Mouse (Mus musculus): Measurements from ENCODE around the gene Scn2a.

Gene Scn2a

DNA sequence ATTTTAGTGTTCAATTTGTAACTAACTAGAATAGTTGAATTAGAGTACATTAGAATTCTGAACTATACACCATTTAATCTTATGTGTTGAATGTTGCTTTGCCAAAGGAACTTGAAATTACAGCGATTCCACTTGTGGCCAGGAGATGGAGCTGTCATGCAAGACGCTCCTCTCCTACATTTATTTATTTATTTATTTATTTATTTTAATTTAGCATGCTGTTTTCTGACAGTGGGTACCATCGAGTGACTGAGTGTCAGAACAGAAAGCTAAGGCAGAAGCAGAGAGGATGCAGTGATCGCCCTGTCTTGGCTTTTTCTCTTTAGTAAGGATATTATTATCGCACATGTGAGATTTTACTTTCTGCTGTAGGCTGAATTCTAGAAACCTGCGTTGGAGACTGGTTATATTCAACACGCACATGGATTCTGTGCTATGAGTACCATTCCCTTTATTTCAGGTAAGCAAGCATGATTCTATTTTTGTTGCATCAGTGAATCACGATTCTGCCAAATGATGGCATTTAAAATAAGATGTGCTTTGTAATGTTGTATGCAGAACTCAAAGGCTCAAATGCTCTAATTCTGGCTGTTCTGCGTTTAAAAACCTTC is at the start of gene Scn2a:
Gene Scn2a, plus strand, starts transcription at position 216 of the 611 bp plus-strand sequence.
- DNase-seq (ENCODE audit: low read depth in 1 of 2, low spot score in 2 of 2), result no peak

- DNase-seq (ENCODE audit: low read depth in 1 of 2, low spot score in 2 of 2), result no peak
Measured at GRCm38 (mm10) chr2:65587679-65588078, 32.9 kb upstream of the Scn2a start.

- no peak for DNase-seq (ENCODE audit: low read depth in 1 of 2, low spot score in 2 of 2)
Measured at GRCm38 (mm10) chr2:65607813-65608212, 12.8 kb upstream of the Scn2a start.

GRCm38 (mm10) chr2:65611887-65612286 is 8.7 kb upstream of the Scn2a start:
- DNase-seq (ENCODE audit: low read depth in 1 of 2, low spot score in 2 of 2), result no peak

DNA sequence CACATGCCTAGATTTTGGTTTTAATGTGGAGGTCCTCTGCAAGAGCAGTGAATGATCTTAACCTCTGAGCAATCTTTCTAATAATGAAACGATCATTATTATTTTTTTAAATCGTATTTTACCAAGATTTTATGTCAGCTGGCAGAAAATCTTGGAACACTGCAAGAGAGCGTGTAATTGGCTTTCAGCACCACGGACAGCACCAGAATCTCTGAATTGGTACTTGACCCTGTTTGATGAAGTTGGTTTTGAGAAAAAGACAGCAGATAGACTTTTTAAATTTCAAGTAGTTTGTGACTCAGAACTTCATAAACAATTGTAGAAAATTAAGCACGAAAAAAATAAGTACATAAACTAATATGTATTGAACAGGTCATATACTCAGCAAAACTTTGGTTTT is 790 bp upstream of the Scn2a start:
- DNase-seq (ENCODE audit: low read depth in 1 of 2, low spot score in 2 of 2), result no peak

DNA sequence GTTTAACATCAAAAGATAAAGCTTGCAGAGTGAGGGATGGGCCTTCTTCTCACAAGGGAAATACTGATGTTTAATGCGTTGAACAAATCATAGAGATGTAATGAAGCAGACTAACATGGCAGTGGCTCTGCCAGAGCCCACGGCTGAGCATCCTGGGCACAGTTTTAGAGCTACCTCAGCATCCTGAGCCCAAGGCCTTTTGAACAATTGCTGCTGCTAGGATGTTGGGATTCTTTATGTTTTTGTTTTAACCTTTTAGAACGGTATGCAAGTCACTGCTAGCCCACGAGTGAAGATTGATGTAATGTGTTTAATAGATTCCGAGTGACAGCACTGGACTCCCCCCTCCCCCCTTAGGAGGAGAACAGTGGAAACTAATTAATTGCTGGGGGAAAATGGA is 683 bp downstream of the Scn2a start:
- no peak for DNase-seq (ENCODE audit: low read depth in 1 of 2, low spot score in 2 of 2)

GRCm38 (mm10) chr2:65621838-65622237 is 1.3 kb downstream of the Scn2a start:
- no peak for DNase-seq (ENCODE audit: low read depth in 1 of 2, low spot score in 2 of 2)

GRCm38 (mm10) chr2:65652636-65653035 is 32.1 kb downstream of the Scn2a start:
- DNase-seq (ENCODE audit: low read depth in 1 of 2, low spot score in 2 of 2), result no peak

DNA sequence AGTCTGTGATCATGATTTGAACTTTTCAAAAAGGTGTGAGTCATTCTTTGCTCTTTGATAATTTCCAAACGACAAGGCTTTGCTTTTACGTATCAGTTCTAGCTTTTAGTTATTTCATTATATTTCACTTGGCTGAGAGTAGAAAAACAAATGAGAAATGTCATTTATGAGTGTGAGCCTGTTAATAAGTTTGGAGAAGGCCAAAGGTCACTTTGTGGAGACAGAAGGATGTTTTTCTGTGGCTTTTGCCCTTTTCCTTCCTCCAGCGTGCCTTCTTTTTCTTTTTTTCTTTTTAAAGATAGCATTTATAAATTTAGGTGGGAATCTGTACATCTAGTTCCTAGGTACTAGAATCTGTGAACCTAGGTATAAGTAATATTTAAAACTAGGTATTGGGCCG is 36.5 kb downstream of the Scn2a start:
- no peak for DNase-seq (ENCODE audit: low read depth in 1 of 2, low spot score in 2 of 2)

GRCm38 (mm10) chr2:65658430-65658829 is 37.9 kb downstream of the Scn2a start:
- no peak for DNase-seq (ENCODE audit: low read depth in 1 of 2, low spot score in 2 of 2)

DNA sequence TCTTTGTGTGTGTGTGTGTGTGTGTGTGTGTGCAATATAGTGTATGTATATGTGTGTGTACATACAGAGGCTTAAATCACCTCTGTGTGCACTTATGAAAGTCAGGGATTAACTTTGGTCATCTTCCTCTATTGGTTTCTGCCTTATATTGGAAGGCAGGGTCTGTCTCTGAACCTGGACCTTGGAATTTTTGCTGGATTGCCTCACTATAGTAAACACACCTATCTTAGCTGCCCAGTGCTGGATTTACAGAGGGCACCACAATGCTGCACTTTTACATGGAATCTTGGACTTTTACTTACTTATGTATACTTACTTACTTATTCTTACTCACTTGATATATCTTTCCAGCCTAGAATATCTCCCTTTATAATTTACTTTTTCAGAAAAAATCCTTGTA is 43.3 kb downstream of the Scn2a start:
- DNase-seq (ENCODE audit: low read depth in 1 of 2, low spot score in 2 of 2), result no peak

- no peak for DNase-seq (ENCODE audit: low read depth in 1 of 2, low spot score in 2 of 2)
Measured at GRCm38 (mm10) chr2:65664481-65664880, 43.9 kb downstream of the Scn2a start.

DNA sequence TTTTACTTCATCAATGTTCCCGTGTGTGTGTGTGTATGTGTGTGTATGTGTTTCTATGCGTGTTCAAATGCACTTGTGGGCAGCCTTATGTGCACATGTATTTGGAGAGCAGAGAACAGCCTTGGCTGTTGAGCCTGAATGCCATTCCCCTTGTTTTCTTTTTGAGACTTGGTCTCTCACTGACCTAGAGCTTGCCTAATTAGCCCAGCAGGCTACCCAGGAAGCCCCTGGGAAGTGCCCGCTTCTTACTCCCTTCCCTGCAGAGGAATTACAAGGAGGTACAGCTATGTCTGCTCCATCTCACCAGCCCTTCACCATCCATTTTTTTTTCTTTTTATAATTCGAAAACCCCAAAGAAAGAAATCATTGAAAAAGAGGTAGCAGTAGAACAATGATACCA is 44.6 kb downstream of the Scn2a start:
- DNase-seq (ENCODE audit: low read depth in 1 of 2, low spot score in 2 of 2), result no peak

- no peak for DNase-seq (ENCODE audit: low read depth in 1 of 2, low spot score in 2 of 2)
Measured at GRCm38 (mm10) chr2:65667590-65668436, 47.2 kb downstream of the Scn2a start.

DNA sequence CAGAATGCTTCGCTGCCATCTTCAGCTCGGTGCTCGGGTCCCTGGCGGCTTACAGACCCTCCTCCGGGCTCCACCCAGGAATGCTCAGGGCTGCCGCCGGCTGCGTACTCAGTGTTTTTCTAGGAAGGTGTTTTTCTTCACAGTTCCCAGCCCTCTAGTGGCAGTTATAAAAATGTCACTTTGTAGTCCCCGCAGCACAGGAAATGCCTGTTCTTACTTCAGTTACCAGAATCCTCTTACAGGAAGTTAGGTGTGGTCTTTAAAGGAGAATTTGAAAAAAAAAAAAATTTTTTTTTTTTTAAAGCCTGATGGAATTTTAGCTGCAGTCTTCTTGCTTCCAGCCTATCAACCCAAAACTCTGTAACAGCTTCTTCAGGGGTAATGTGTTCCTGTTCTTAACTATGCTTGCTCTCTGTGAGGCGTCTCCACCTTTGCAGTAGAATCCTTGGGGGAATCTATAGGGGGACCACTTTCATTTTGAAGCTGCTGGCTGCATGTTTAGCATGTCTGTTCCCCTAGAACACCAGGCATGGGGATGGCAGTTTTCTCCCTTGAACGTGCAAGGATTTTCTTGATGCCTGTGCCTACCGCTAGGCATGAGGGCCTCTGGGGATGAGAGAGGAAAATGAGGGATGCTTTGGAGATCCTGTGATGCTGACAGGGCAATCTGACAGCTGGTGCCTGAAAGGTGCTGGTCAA is 48.0 kb downstream of the Scn2a start:
- no peak for DNase-seq (ENCODE audit: low read depth in 1 of 2, low spot score in 2 of 2)

GRCm38 (mm10) chr2:65669561-65669960 is 49.0 kb downstream of the Scn2a start:
- no peak for DNase-seq (ENCODE audit: low read depth in 1 of 2, low spot score in 2 of 2)

GRCm38 (mm10) chr2:65670153-65670817 is 49.7 kb downstream of the Scn2a start:
- DNase-seq (ENCODE audit: low read depth in 1 of 2, low spot score in 2 of 2), result no peak

GRCm38 (mm10) chr2:65679621-65680020 is 59.0 kb downstream of the Scn2a start:
- DNase-seq (ENCODE audit: low read depth in 1 of 2, low spot score in 2 of 2), result no peak

GRCm38 (mm10) chr2:65685151-65685550 is 64.6 kb downstream of the Scn2a start:
- no peak for DNase-seq (ENCODE audit: low read depth in 1 of 2, low spot score in 2 of 2)

DNA sequence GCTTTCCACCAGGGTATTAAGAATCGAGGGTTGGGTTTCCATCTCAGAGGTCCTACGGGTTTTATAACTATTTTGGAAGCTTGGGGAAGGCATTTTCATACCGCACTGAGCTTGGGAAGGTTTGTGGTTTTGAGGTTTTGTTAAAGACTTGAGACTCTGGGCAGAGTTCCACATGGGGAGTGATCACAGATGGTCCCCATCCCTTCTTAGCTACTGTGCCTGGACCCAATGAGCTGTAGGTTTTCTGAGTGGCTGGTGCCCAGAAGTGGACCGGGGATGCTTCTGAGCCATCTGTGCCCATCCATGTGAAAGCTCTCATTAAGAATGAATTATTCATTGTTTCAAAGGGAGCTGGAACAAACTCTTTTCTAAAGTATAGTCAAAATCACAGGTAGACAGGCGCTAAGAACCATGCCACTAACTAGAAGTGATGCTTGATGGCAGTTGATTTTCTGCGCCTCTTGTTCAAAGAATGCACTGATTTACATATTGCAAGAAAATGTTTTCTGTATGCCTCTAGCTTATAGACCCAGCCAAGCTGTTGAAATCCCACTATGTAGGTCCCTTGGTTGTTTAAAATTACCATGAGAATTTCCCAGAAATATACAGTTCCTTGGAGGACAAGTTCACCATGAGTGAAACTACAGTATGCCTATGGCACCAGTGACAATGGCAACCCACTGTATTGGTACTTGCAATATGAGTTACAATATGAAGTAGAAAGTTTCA is 70.0 kb downstream of the Scn2a start:
- DNase-seq (ENCODE audit: low read depth in 1 of 2, low spot score in 2 of 2), result no peak

- DNase-seq (ENCODE audit: low read depth in 1 of 2, low spot score in 2 of 2), result no peak
Measured at GRCm38 (mm10) chr2:65694485-65694884, 73.9 kb downstream of the Scn2a start.

Data from monocyte, adult 2 months (primary cell).